Mouse (Mus musculus) neural tube, embryonic 13.5 days (tissue): ENCODE results near the gene Adamts16. TPM values are rescaled to one million over a fixed set of nuclear protein-coding genes. Genes with fewer than 3 reads are reported as not detected.

Source experiments
- ATAC-seq: fragments of 200-750 bp; cut with Nextera tagmentation; 2 replicates; pipeline ENCODE4 v1.8.0; 2017; ENCODE audit warnings: low read depth, mild to moderate bottlenecking, moderate TSS enrichment, moderate library complexity
- H3K27ac ChIP-seq: fragments of 300-500 bp; sonication (generic); replicated peaks from 2 replicates; pipeline ENCODE4 v1.5.1; 2015; ENCODE audit warnings: moderate library complexity, mild to moderate bottlenecking, inconsistent platforms
- H3K27me3 ChIP-seq: fragments of 300-500 bp; sonication (generic); 2 replicates; pipeline ENCODE4 v1.6.1; 2015; ENCODE audit warnings: mild to moderate bottlenecking, inconsistent platforms
- H3K36me3 ChIP-seq: fragments of 300-500 bp; sonication (generic); 2 replicates; pipeline ENCODE4 v1.6.1; 2015; ENCODE audit warnings: mild to moderate bottlenecking, inconsistent platforms
- H3K4me1 ChIP-seq: fragments of 300-500 bp; sonication (generic); replicated peaks from 2 replicates; pipeline ENCODE4 v1.6.1; 2015; ENCODE audit warnings: inconsistent platforms
- H3K4me2 ChIP-seq: fragments of 300-500 bp; sonication (generic); 2 replicates; pipeline ENCODE4 v1.6.1; 2015; ENCODE audit warnings: inconsistent platforms, mild to moderate bottlenecking, moderate library complexity
- H3K4me3 ChIP-seq: fragments of 300-500 bp; sonication (generic); 2 replicates; pipeline ENCODE4 v1.5.1; 2015; ENCODE audit warnings: mild to moderate bottlenecking, inconsistent platforms
- H3K9ac ChIP-seq: fragments of 300-500 bp; sonication (generic); 2 replicates; pipeline ENCODE4 v1.6.1; 2015; ENCODE audit warnings: moderate library complexity, mild to moderate bottlenecking, inconsistent platforms
- H3K9me3 ChIP-seq: fragments of 300-500 bp; sonication (generic); 2 replicates; pipeline ENCODE4 v1.6.1; 2016; ENCODE audit warnings: inconsistent platforms
- WGBS: fragments of 180-500 bp; shearing (Covaris S2); methylation state at CpG from one replicate; pipeline ENCODE4 v1.1.7; 2015; 5-methylcytosine and 5-hydroxymethylcytosine counted together
- polyA plus RNA-seq: library from polyadenylated mRNA; unstranded; fragments of >200 nt; fragmentation: Nextera tagmentation; extraction: Ambion mirVana; gene quantifications from 2 replicates; pipeline ENCODE4 v1.2.1, GENCODE M21; 2015

Gene Adamts16
- polyA plus RNA-seq, 1 experiment from 2014 or later = 5.0 TPM

- ATAC-seq = no peak
- Histone ChIP-seq H3K27ac (no peak overlapping the region), H3K9ac (no peak overlapping the region), H3K4me3 (no peak overlapping the region), H3K4me1 (no peaks in the 10 kb centered on the region), H3K27me3 (no peaks in the 10 kb centered on the region), H3K4me2 (no peak overlapping the region), H3K9me3 (no peaks in the 10 kb centered on the region), H3K36me3 (no peaks in the 10 kb centered on the region)
- 70% methylated on average over 3 of the region's 3 CpGs for WGBS
These were observed 117.0 kb downstream of the Adamts16 start for GRCm38 (mm10) chr13:70724635-70725034.

- Histone ChIP-seq H3K27ac (no peak overlapping the region), H3K9ac (no peak overlapping the region), H3K36me3 (no peaks in the 10 kb centered on the region), H3K9me3 (no peaks in the 10 kb centered on the region), H3K27me3 (no peaks in the 10 kb centered on the region), H3K4me1 (no peaks in the 10 kb centered on the region), H3K4me2 (no peak overlapping the region), H3K4me3 (no peak overlapping the region)
- WGBS = 81% methylated on average over 2 of the region's 2 CpGs
- no peak for ATAC-seq
These were observed 117.4 kb downstream of the Adamts16 start for GRCm38 (mm10) chr13:70724108-70724622.

- H3K4me1 ChIP-seq = no peaks in the 10 kb centered on the region
- no peak overlapping the region for H3K9ac ChIP-seq
- no peak overlapping the region for H3K27ac ChIP-seq
- H3K36me3 ChIP-seq = no peaks in the 10 kb centered on the region
- WGBS = 90% methylated on average over 1 of the region's 1 CpGs
- H3K4me3 ChIP-seq = no peak overlapping the region
- no peak overlapping the region for H3K4me2 ChIP-seq
- no peaks in the 10 kb centered on the region for H3K9me3 ChIP-seq
- ATAC-seq = no peak
- no peaks in the 10 kb centered on the region for H3K27me3 ChIP-seq
These were observed 121.6 kb downstream of the Adamts16 start for GRCm38 (mm10) chr13:70719994-70720393.

GRCm38 (mm10) chr13:70718814-70719213 lies 122.8 kb downstream of the Adamts16 start:
- no peaks in the 10 kb centered on the region for H3K9me3 ChIP-seq
- H3K27ac ChIP-seq = no peak overlapping the region
- WGBS = 86% methylated on average over 2 of the region's 2 CpGs
- no peak for ATAC-seq
- H3K4me3 ChIP-seq = no peak overlapping the region
- no peak overlapping the region for H3K4me2 ChIP-seq
- no peaks in the 10 kb centered on the region for H3K36me3 ChIP-seq
- no peaks in the 10 kb centered on the region for H3K27me3 ChIP-seq
- no peaks in the 10 kb centered on the region for H3K4me1 ChIP-seq
- no peak overlapping the region for H3K9ac ChIP-seq

GRCm38 (mm10) chr13:70716022-70716421 lies 125.6 kb downstream of the Adamts16 start:
- 71% methylated on average over 5 of the region's 5 CpGs for WGBS

GRCm38 (mm10) chr13:70714081-70714775 lies 127.4 kb downstream of the Adamts16 start:
- Histone ChIP-seq H3K9me3 (no peaks in the 10 kb centered on the region), H3K36me3 (no peaks in the 10 kb centered on the region), H3K27ac (no peak overlapping the region), H3K4me1 (no peaks in the 10 kb centered on the region), H3K9ac (no peak overlapping the region), H3K4me3 (no peak overlapping the region), H3K4me2 (no peak overlapping the region), H3K27me3 (no peaks in the 10 kb centered on the region)
- WGBS = 74% methylated on average over 7 of the region's 7 CpGs
- ATAC-seq = peak; percentile 32; the same call in 1 of the 2 replicates

More at GRCm38 (mm10) chr13:70716022-70716421, 125.6 kb downstream of the Adamts16 start:
- Histone ChIP-seq H3K4me2 (no peak overlapping the region), H3K9ac (no peak overlapping the region), H3K36me3 (no peaks in the 10 kb centered on the region), H3K9me3 (no peaks in the 10 kb centered on the region), H3K27ac (no peak overlapping the region), H3K4me1 (no peaks in the 10 kb centered on the region), H3K27me3 (no peaks in the 10 kb centered on the region), H3K4me3 (no peak overlapping the region)
- ATAC-seq = no peak

- H3K9me3 ChIP-seq = no peaks in the 10 kb centered on the region
- H3K4me2 ChIP-seq = no peak overlapping the region
- H3K4me1 ChIP-seq = no peaks in the 10 kb centered on the region
- no peak for ATAC-seq
- 83% methylated on average over 5 of the region's 5 CpGs for WGBS
- H3K9ac ChIP-seq = no peak overlapping the region
- H3K36me3 ChIP-seq = no peaks in the 10 kb centered on the region
- no peak overlapping the region for H3K4me3 ChIP-seq
- no peak overlapping the region for H3K27ac ChIP-seq
- no peaks in the 10 kb centered on the region for H3K27me3 ChIP-seq
These were observed 128.3 kb downstream of the Adamts16 start for GRCm38 (mm10) chr13:70713331-70713730.

- no peaks in the 10 kb centered on the region for H3K27me3 ChIP-seq
- H3K36me3 ChIP-seq = no peaks in the 10 kb centered on the region
- H3K9ac ChIP-seq = no peak overlapping the region
- no peaks in the 10 kb centered on the region for H3K9me3 ChIP-seq
- 87% methylated on average over 5 of the region's 5 CpGs for WGBS
- no peak for ATAC-seq
- H3K27ac ChIP-seq = no peak overlapping the region
- H3K4me3 ChIP-seq = no peak overlapping the region
- H3K4me2 ChIP-seq = no peak overlapping the region
- H3K4me1 ChIP-seq = 0 out of 2 replicates have a peak, but pooled peaks cover 5% of the 10 kb centered on the region
These were observed 134.3 kb downstream of the Adamts16 start for GRCm38 (mm10) chr13:70707158-70707854.

- 22% methylated on average over 4 of the region's 4 CpGs for WGBS
- Histone ChIP-seq H3K27ac (no peak overlapping the region), H3K9me3 (no peaks in the 10 kb centered on the region), H3K4me1 (0 out of 2 replicates have a peak, but pooled peaks cover 5% of the 10 kb centered on the region), H3K27me3 (no peaks in the 10 kb centered on the region), H3K4me2 (no peak overlapping the region), H3K9ac (no peak overlapping the region), H3K4me3 (no peak overlapping the region), H3K36me3 (no peaks in the 10 kb centered on the region)
- no peak for ATAC-seq
These were observed 138.7 kb downstream of the Adamts16 start for GRCm38 (mm10) chr13:70702904-70703303.

GRCm38 (mm10) chr13:70698812-70699387 lies 142.7 kb downstream of the Adamts16 start:
- Histone ChIP-seq H3K9ac (no peak overlapping the region), H3K27me3 (no peaks in the 10 kb centered on the region), H3K36me3 (no peaks in the 10 kb centered on the region), H3K27ac (no peak overlapping the region), H3K4me1 (0 out of 2 replicates have a peak, but pooled peaks cover 5% of the 10 kb centered on the region), H3K9me3 (no peaks in the 10 kb centered on the region), H3K4me2 (no peak overlapping the region), H3K4me3 (no peak overlapping the region)
- WGBS = 80% methylated on average over 4 of the region's 4 CpGs
- no peak for ATAC-seq

- H3K4me1 ChIP-seq = no peaks in the 10 kb centered on the region
- H3K9ac ChIP-seq = no peak overlapping the region
- H3K27ac ChIP-seq = no peak overlapping the region
- no peak overlapping the region for H3K4me2 ChIP-seq
- no peaks in the 10 kb centered on the region for H3K9me3 ChIP-seq
- WGBS = 38% methylated on average over 2 of the region's 2 CpGs
- H3K27me3 ChIP-seq = no peaks in the 10 kb centered on the region
- H3K4me3 ChIP-seq = no peak overlapping the region
- H3K36me3 ChIP-seq = no peaks in the 10 kb centered on the region
- no peak for ATAC-seq
These were observed 152.1 kb downstream of the Adamts16 start for GRCm38 (mm10) chr13:70689452-70689960.

- no peak for ATAC-seq
- Histone ChIP-seq H3K27ac (no peak overlapping the region), H3K9ac (no peak overlapping the region), H3K27me3 (no peaks in the 10 kb centered on the region), H3K4me1 (no peaks in the 10 kb centered on the region), H3K4me2 (no peak overlapping the region), H3K4me3 (no peak overlapping the region), H3K36me3 (no peaks in the 10 kb centered on the region), H3K9me3 (no peaks in the 10 kb centered on the region)
- 86% methylated on average over 5 of the region's 5 CpGs for WGBS
These were observed 155.8 kb downstream of the Adamts16 start for GRCm38 (mm10) chr13:70685825-70686224.
